Mouse (Mus musculus) kidney, adult 2 months (tissue): ENCODE results near the gene Gamt.

ENCODE experiments used
- CTCF ChIP-seq: fragments of 200-500 bp; conservative IDR thresholded peaks from 2 replicates; pipeline ENCODE4 v1.5.1; 2011; ENCODE audit warnings: low read depth, mild to moderate bottlenecking, control low read depth, low read length, moderate library complexity, mixed read lengths; ENCODE audit not compliant: insufficient read depth, insufficient read length
- POLR2A ChIP-seq: fragments of 200-500 bp; IDR thresholded peaks from one replicate; pipeline ENCODE4 v1.6.1; 2011; ENCODE audit warnings: low read depth, low read length, control low read depth

GRCm38 (mm10) chr10:80242088-80242487 lies 18.7 kb downstream of the Gamt start:
- TF ChIP-seq POLR2A (no peak), CTCF (no peak)
